Mouse (Mus musculus) embryonic stem cell, embryonic (primary cell): Measurements from ENCODE around the gene Nkx2-2.
"Not testable (repeated sequence)": the region's sequence is repeated elsewhere in the genome, so short reads cannot be mapped to it uniquely, and the experiment has no call there.

ENCODE experiments used
- CTCF ChIA-PET, 4 experiments: fragments of 300-600 bp in 2 of 4; fragments of 350-600 bp in 2 of 4; sonication (Branson Sonifier 250); formaldehyde crosslinking; loops; one replicate each; lab custom pipeline; 2022; ENCODE audit warnings: inconsistent platforms in 2 of 4; lab: Charles Lee
- POLR2A ChIA-PET, 4 experiments: fragments of 300-600 bp in 2 of 4; fragments of 350-600 bp in 2 of 4; sonication (Branson Sonifier 250); formaldehyde crosslinking; loops; one replicate each; lab custom pipeline; 2022; ENCODE audit warnings: antibody characterized with exemption in 4 of 4, inconsistent platforms in 1 of 4; lab: Charles Lee

Gene Nkx2-2

GRCm38 (mm10) chr2:147184071-147184990, 9.7 kb downstream of the Nkx2-2 start:
- ChIA-PET POLR2A (interaction anchor here in 2 of 4 experiments (0.6 to 3.0 kb wide), 6 partner anchors 9 to 609 kb away, joined by 3 to 19 read pairs (median 4); partner anchors contain the start of genes Nkx2-2 (in 1 of the 2) and Xrn2 (in 1 of the 2)), CTCF (interaction anchor here in 2 of 4 experiments (0.7 kb wide), 2 partner anchors 178 to 406 kb away, joined by 4 to 5 read pairs; no protein-coding TSS in a partner anchor)

- POLR2A ChIA-PET: interaction anchor here in 1 of 4 experiments (3.0 kb wide), 1 partner anchor 10 kb away, joined by 19 read pairs; the partner anchor contains the start of gene Nkx2-2
Measured at GRCm38 (mm10) chr2:147183521-147183920, 10.5 kb downstream of the Nkx2-2 start.

GRCm38 (mm10) chr2:147182709-147183260, 11.3 kb downstream of the Nkx2-2 start:
- POLR2A ChIA-PET: interaction anchor here in 3 of 4 experiments (0.6 to 3.0 kb wide), 8 partner anchors 10 to 859 kb away, joined by 3 to 19 read pairs (median 6); partner anchors contain the start of genes Nkx2-2 (in 1 of the 3) and Xrn2 (in 1 of the 3)
- CTCF ChIA-PET: interaction anchor here in 2 of 4 experiments (0.6 to 3.8 kb wide), 5 partner anchors 8 to 500 kb away, joined by 3 to 14 read pairs (median 5); no protein-coding TSS in a partner anchor

More at GRCm38 (mm10) chr2:147183521-147183920, 10.5 kb downstream of the Nkx2-2 start:
- CTCF ChIA-PET: no interaction called here

- ChIA-PET CTCF (interaction anchor here in 2 of 4 experiments (0.6 to 3.8 kb wide), 12 partner anchors 9 to 659 kb away, joined by 3 to 14 read pairs (median 4); no protein-coding TSS in a partner anchor), POLR2A (interaction anchor here in 3 of 4 experiments (0.6 to 3.0 kb wide), 12 partner anchors 8 to 860 kb away, joined by 3 to 19 read pairs (median 4); partner anchors contain the start of genes Xrn2 (in 2 of the 3) and Nkx2-2 (in 1 of the 3))
Measured at GRCm38 (mm10) chr2:147181926-147182708, 11.9 kb downstream of the Nkx2-2 start.

DNA sequence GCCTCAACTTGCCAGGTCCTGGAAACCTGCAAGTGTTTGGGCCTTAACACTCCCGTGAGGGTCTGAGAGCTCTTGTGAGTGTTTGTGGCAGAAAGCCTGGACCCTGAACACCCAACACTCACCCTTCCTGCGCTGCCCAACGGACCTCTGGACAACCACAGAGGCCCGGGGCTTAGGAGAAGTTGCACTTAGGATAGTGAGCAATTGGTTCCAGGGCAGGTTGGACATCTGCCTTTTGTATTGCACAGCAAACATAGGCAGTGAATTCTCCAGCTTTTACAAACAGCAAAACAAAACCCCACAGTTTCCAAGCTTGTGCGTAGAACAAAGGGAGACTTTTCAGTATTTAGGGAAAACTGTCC, 12.8 kb downstream of the Nkx2-2 start:
- ChIA-PET CTCF (interaction anchor here in 3 of 4 experiments (0.7 to 3.8 kb wide), 9 partner anchors 10 to 569 kb away, joined by 3 to 14 read pairs (median 4); partner anchors contain the start of gene Nkx2-2 (in 1 of the 3)), POLR2A (interaction anchor here in 2 of 4 experiments (0.9 to 3.0 kb wide), 8 partner anchors 8 to 550 kb away, joined by 3 to 19 read pairs (median 4); partner anchors contain the start of genes Xrn2 (in 2 of the 2) and Nkx2-2 (in 1 of the 2))

- POLR2A ChIA-PET: interaction anchor here in 3 of 4 experiments (0.6 to 2.3 kb wide), 10 partner anchors 9 to 541 kb away, joined by 3 to 11 read pairs (median 4); partner anchors contain the start of gene Xrn2 (in 1 of the 3)
- CTCF ChIA-PET: interaction anchor here (0.5 to 4.1 kb wide), 15 partner anchors 11 to 746 kb away, joined by 3 to 61 read pairs (median 4); partner anchors contain the start of gene Nkx2-2 (in 1 of the 4)
Measured at GRCm38 (mm10) chr2:147180649-147181303, 13.3 kb downstream of the Nkx2-2 start.

GRCm38 (mm10) chr2:147178091-147179059, 15.7 kb downstream of the Nkx2-2 start:
- CTCF ChIA-PET: interaction anchor here (0.6 to 4.1 kb wide), 46 partner anchors 8 to 1740 kb away, joined by 3 to 61 read pairs (median 4); partner anchors contain the start of genes Nkx2-2 (in 1 of the 4), Nkx2-4 (in 1 of the 4) and Xrn2 (in 1 of the 4)
- POLR2A ChIA-PET: interaction anchor here in 3 of 4 experiments (0.6 to 1.5 kb wide), 7 partner anchors 12 to 553 kb away, joined by 3 to 5 read pairs (median 3); partner anchors contain the start of gene Xrn2 (in 1 of the 3)

GRCm38 (mm10) chr2:147177672-147178071, 16.4 kb downstream of the Nkx2-2 start:
- ChIA-PET CTCF (interaction anchor here (0.6 to 4.1 kb wide), 33 partner anchors 16 to 1221 kb away, joined by 3 to 61 read pairs (median 4); partner anchors contain the start of genes Nkx2-2 (in 1 of the 4), Nkx2-4 (in 1 of the 4) and Xrn2 (in 1 of the 4)), POLR2A (interaction anchor here (0.6 to 1.5 kb wide), 7 partner anchors 164 to 565 kb away, joined by 3 to 5 read pairs (median 3); partner anchors contain the start of gene Xrn2 (in 1 of the 4))

- ChIA-PET CTCF (interaction anchor here in 3 of 4 experiments (0.6 to 1.7 kb wide), 3 partner anchors 216 to 341 kb away, joined by 4 to 5 read pairs (median 4); no protein-coding TSS in a partner anchor), POLR2A (no interaction called here)
Measured at GRCm38 (mm10) chr2:147175296-147175695, 18.7 kb downstream of the Nkx2-2 start.

- POLR2A ChIA-PET: no interaction called here
- CTCF ChIA-PET: no interaction called here
Measured at GRCm38 (mm10) chr2:147173751-147174150, 20.3 kb downstream of the Nkx2-2 start.

GRCm38 (mm10) chr2:147170538-147170937, 23.5 kb downstream of the Nkx2-2 start:
- CTCF ChIA-PET: interaction anchor here (0.5 to 2.2 kb wide), 7 partner anchors 211 to 557 kb away, joined by 3 to 13 read pairs (median 5); no protein-coding TSS in a partner anchor
- POLR2A ChIA-PET: not testable (repeated sequence)

GRCm38 (mm10) chr2:147165863-147166262, 28.2 kb downstream of the Nkx2-2 start:
- ChIA-PET CTCF (no interaction called here), POLR2A (interaction anchor here in 1 of 4 experiments (0.6 kb wide), 1 partner anchor 217 kb away, joined by 3 read pairs; no protein-coding TSS in a partner anchor)

DNA sequence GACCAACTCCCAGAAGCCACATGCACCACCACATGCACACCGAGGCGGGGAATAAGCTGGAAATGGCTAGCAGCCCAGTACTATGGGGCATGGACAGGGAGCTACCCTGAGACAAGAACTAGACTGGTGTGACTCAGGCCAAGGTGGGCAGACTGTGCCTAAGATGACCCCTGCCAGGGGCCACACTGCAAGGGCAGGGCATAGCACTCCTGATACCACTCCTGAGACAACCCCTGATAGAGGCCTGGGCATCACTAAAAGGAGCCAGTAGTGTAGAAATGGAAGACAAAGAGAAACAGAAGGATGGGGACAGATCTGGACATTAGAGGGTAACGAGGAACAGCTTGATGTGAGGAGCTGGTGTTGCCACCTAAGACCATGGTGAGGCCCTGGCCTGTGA, 28.7 kb downstream of the Nkx2-2 start:
- ChIA-PET CTCF (no interaction called here), POLR2A (interaction anchor here in 1 of 4 experiments (0.6 kb wide), 1 partner anchor 217 kb away, joined by 3 read pairs; no protein-coding TSS in a partner anchor)

- POLR2A ChIA-PET: no interaction called here
- CTCF ChIA-PET: interaction anchor here in 1 of 4 experiments (0.6 kb wide), 1 partner anchor 706 kb away, joined by 5 read pairs; no protein-coding TSS in a partner anchor
Measured at GRCm38 (mm10) chr2:147152543-147152942, 41.5 kb downstream of the Nkx2-2 start.
